Mouse (Mus musculus) duodenum, adult 2 months (tissue): ENCODE results near the gene Disc1. TPM values are rescaled to one million over a fixed set of nuclear protein-coding genes. Genes with fewer than 3 reads are reported as not detected.

ENCODE experiments used
- polyA plus RNA-seq: library from polyadenylated mRNA; depleted of rRNA; stranded (reverse); fragments of >200 nt; gene quantifications from 2 replicates; pipeline ENCODE4 v1.2.3, GENCODE M21; 2012; ENCODE audit warnings: low replicate concordance; rRNA removed

Disc1 gene
- 0.11 and 0.12 TPM in 2 replicates for polyA plus RNA-seq

GRCm38 (mm10) chr8:125053505-125054435 is at the start of gene Disc1:
TSS of gene Disc1 (plus strand) at chr8:125054195.

GRCm38 (mm10) chr8:125012695-125013627 is 41.0 kb upstream of the Disc1 start, which contains the start of gene Tsnax:
TSS of gene Tsnax (plus strand) at chr8:125012997.

Other genes starting within 250 kb of the Disc1 start
- 13.4 and 19.7 TPM in 2 replicates for gene Gnpat, start 191.2 kb upstream of the Disc1 start, polyA plus RNA-seq
- 4.2 and 5.1 TPM in 2 replicates for gene 2810004N23Rik, start 191.1 kb upstream of the Disc1 start, polyA plus RNA-seq
- 4.6 and 4.9 TPM in 2 replicates for gene Exoc8, start 156.5 kb upstream of the Disc1 start, polyA plus RNA-seq
- 3.5 and 4.3 TPM in 2 replicates for gene Sprtn, start 156.3 kb upstream of the Disc1 start, polyA plus RNA-seq
- gene Egln1, start 104.9 kb upstream of the Disc1 start, polyA plus RNA-seq, result 10.5 and 13.7 TPM in 2 replicates
- 9.8 and 10.8 TPM in 2 replicates for gene Tsnax, start 41.2 kb upstream of the Disc1 start, polyA plus RNA-seq